Mouse (Mus musculus) kidney, adult 2 months (tissue): ENCODE measurements around the gene Kntc1.

ENCODE experiments used
- CTCF ChIP-seq: fragments of 200-500 bp; conservative IDR thresholded peaks from 2 replicates; pipeline ENCODE4 v1.5.1; 2011; ENCODE audit warnings: low read depth, mild to moderate bottlenecking, control low read depth, low read length, moderate library complexity, mixed read lengths; ENCODE audit not compliant: insufficient read depth, insufficient read length
- POLR2A ChIP-seq: fragments of 200-500 bp; IDR thresholded peaks from one replicate; pipeline ENCODE4 v1.6.1; 2011; ENCODE audit warnings: low read depth, low read length, control low read depth

DNA sequence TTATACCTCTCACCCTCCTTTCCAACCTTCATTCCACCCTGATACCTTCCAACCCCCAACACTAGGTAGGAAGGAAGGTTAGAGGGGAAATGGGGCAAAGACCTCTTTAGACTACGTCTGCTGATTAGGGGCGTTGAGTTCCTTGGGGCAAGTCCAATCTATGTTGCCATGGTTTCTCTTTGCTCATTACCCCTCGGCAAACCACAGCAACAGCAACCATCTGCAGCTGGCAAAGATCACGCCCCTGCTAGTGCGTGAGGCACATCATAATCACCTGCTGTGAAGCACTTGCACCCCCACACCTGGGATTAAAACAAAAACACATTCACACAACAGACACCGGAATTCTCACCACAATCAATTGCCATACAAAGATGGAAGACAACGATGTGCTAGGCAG lies 73.2 kb downstream of the Kntc1 start:
- TF ChIP-seq CTCF (no peak), POLR2A (no peak)
